Mouse (Mus musculus) right cerebral cortex, postnatal 36 days (tissue): ENCODE measurements at regions not wholly inside any gene's neighbourhood (a gene's known extent, or its start where the extent isn't known, plus 50 kb on each side); places are given as distances from the start of the nearest gene placed in this dataset.

Experiments
- DNase-seq, 2 experiments: peaks; one replicate each; pipeline ENCODE4 v3.0.0; 2022; ENCODE audit warnings: low spot score in 2 of 2, mixed read lengths in 1 of 2

GRCm38 (mm10) chr7:113059967-113060284 lies 106.2 kb downstream of the Rassf10 start:
- no peak for DNase-seq

DNA sequence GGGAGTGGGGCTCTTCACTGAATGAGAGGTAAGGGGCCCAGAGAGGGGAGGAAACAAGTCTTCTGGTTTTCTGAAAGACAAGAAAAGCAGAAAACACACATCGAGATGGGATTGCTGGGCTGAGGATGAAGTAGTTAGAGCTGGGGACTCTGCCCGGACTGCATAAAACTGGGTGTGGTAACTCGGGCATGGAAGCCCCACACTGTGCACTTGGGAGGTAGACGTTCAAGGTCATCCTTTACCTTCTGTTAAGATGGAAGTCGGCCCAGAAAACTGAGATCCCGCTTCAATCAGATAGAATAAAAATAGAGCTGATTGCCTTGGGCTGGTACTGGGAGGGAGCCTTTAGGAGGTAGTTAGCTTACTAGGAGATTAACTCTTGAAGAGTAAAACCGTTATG lies 107.2 kb downstream of the Rassf10 start:
- DNase-seq = no peak

DNA sequence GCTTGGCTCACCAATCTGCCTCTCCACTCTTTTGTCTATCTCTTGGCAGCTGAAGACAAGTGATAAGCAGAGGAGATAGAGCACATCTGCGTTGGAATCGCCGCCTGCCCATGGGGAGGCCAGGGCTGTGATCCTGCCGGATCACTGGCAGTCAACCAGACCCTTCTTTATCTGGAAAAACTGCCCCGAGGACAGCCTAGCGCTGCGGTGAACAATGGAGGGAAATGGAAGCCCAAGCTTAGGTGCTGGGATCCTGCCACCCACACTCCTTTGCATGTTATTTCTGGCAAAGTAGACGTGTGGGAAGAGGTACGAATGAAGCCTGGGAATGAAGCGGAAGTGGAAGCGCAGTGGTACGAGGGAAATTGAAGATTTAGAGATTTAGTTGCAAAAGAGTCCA lies 112.8 kb downstream of the Rassf10 start:
- peak in 1 of 2 experiments; percentile 16 for DNase-seq

DNA sequence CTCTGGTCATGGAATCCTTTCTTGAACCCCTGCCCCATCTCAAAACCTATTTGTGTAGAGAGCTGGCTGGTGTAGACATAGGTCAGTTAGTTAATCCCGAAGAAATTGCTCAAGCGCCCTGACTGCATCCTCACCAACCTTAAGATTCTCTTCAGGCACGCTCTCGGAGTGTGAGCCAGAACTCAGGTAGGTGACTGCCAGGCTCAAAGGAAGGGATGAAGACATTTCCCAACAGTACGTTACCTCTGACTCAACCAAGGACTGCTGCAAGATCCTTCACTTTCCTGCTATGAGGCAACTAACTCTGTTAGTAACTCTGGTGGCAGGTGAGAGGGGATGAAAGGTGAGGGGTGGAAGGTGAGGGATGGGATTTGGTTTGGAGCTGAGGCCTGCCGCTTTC lies 114.5 kb downstream of the Rassf10 start:
- DNase-seq = no peak

DNA sequence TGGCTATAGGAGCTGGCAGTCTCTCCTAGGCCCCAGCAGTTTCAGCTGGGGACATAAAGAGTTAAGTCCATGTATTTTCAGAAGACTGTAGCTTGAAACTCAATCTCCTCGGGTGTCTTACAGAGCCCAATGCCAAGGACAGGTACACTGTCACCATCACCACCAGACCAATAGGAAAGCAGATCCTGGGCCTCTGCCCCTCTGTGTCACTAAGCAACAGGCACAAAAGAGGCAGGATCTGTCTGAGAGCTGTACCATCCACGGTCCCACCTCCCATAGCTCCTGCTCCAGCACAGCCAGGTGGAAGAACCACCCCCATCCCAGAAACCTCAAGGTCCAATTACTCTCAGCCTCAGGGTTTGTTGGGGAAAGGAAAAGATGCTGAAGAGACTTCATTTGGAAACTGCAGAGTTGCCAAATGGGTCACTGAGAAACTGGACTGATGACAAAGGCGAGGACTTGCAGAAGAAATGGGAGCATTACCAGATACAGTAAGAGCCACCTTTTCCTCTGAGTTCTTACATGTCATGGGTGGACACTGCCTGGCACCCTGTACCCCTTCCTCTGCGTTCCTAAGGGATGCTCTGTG lies 115.7 kb downstream of the Rassf10 start:
- DNase-seq = no peak

DNA sequence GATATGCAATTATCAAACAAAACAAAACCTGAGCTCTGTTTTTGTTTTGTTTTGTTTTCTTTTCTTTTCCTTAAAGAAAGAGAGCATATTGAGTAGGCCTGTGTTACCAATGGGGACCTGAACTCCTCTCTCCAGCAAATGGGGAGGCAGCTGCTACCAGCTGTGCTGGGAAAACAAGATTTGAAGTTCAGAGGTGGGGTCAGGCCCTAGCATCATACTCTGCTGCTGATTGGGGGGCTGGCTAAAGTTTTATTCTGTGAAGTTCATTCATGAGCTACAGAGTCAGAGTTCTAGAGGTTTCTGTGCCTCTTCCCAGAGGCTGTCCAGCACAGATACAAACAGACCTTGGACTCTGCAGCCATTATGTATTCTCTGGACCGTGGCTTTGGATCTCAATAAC lies 117.7 kb downstream of the Rassf10 start:
- no peak for DNase-seq

- DNase-seq = no peak
Observed at GRCm38 (mm10) chr7:113073781-113074180, 120.0 kb downstream of the Rassf10 start.

DNA sequence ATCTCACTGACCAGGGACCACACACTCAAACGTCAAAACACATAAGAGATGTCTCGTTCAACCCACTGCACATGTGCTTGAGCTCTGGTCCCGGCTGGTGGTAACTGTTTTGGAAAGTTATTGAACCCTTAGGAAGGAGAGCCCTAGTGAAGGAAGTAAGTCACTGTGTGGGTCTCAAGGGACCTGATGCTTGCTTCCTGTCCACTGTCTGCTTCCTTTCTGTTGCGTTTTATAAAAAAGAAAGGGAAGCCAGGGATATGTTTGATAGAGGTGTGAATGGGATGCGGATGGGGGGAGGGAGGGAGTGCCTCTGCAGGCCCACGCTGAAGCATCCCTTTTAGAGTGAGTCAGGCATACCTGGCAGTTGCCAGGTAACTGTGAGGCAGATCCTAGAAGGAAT lies 121.6 kb downstream of the Rassf10 start:
- no peak for DNase-seq

- no peak for DNase-seq
Observed at GRCm38 (mm10) chr7:113076243-113076642, 122.5 kb downstream of the Rassf10 start.

- DNase-seq = no peak
Observed at GRCm38 (mm10) chr7:113081120-113081519, 126.1 kb upstream of the Arntl start.

GRCm38 (mm10) chr7:113084930-113085625 lies 122.2 kb upstream of the Arntl start:
- DNase-seq = no peak

DNA sequence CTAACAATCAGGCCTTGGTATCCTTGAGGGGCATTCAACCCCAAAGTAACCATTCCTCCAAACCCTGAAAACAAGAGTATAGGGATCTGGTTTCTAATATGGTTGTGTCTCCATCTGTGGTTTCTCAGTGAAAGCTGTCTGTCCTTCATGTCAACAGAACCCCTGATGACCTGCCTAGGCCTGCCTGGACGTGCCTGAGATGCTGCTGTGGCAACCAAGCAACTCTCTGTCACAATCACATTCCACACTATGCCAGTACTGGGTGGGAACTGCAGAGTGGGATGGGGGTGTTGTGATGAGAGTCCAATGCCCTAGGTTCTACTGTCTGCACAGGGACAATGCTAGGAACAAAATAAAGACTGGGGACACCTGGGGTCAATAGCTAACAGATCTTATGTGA lies 121.1 kb upstream of the Arntl start:
- no peak for DNase-seq

DNA sequence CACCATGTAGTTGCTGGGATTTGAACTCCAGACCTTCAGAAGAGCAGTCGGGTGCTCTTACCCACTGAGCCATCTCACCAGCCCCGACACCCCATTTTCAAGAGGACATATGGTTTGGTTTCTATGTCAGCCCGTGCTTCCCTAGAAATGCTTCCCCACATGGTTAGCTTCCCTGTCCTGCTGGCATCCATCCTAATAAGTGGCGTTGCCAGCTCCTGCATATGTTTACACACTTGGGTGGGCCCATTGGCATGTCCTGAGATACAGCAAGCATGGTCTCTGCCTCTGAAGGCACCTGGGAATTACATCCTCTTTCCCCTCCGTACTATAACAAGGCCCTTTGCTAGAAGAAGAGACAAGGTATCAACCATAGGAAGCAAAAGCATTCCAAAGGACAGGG lies 119.6 kb upstream of the Arntl start:
- DNase-seq = no peak

DNA sequence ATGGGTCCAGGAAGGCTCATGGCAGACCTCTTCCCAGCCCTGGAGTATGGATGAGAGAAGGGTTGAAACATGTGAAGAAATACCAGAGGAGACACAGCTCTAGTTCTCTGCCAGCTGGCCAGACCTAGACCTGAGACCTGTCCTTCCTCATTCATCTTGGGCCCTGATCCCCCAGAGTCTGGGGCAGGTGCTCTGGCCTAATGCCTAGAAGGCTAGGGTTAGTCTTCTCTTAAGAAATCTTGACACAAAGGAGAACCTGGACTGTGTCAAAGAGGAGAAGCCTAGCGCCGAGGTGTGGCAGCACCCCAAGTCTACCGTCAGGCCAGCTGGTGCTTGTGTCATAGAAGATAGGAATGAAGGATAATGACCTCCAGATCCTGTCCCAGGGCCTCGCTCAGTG lies 118.2 kb upstream of the Arntl start:
- DNase-seq = no peak

DNA sequence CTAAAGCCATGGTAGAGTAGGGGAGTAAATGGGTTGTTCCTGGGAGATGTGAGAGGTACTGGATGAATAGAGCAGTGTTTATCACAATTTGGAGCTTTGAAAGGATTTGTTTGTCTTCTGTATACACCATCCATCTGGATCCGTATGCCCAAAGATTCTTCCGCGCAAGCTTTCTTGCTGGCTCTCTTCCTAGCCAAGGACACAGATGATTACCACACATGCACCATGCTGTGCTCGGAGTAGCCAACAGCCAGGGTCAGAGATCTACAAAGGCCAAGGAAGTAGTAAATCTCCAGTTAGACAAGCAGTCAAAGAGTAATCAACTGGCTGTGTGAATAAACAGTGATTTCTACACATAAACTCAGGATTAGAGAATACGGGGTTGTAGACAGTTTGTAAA lies 113.3 kb upstream of the Arntl start:
- DNase-seq = no peak

DNA sequence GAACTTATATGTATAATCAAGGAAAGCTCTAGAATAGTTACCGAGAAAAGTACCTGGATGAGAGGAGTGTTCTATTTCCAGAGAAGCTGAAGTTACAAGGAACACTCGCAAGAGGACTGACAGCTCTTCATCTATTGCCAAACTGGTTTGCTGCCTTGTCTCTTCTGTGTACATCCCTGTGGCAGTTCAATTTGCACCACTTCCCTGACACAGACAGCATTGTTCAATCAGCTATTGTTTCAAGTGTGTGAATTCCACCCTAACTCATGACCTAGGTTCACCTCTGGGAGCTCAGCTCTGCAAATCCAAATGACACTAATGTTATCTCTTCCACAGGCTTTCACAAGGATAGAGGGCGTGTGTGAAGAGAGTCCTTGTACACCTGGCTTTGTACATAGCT lies 112.2 kb upstream of the Arntl start:
- DNase-seq = no peak

GRCm38 (mm10) chr7:113104265-113104664 lies 103.0 kb upstream of the Arntl start:
- no peak for DNase-seq

DNA sequence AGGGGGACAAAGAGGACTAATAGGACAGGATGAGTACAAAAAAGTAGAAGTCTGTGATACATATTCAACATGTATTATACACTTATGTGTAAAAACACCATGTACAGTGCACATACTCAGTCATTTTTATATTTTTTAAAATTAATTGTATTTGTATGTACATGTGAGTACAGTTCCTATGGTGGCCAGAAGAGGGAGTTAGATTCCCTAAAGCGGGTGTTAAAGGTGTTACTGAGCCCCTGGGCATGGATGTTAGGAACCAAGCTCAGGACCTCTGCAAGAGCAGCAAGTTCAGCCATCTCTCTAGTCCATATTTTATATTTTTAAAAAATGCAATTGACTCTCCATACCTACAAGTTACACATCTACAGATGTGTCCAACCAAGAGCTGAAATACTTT lies 101.9 kb upstream of the Arntl start:
- no peak for DNase-seq

DNA sequence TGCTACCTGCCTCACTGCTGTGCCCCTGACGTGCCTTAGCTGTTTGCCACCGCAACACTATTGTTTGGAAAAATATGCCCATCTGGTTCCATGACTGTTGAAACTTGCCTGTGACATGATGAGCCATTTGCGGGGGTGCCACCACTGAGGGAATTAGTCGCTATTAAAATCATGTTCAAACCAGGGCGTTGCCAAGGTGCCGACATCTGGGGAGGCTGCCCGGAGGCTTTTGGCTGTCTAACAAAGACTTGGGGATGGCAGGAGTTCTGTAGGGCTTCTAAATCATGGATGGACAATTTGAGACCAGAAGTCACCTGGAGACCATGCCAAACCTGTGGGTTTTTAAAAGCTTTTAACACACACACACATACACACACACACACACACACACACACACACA lies 100.5 kb upstream of the Arntl start:
- no peak for DNase-seq

- DNase-seq = no peak
Observed at GRCm38 (mm10) chr7:113107965-113108364, 99.3 kb upstream of the Arntl start.

- DNase-seq = no peak
Observed at GRCm38 (mm10) chr7:113108442-113109000, 98.7 kb upstream of the Arntl start.

- DNase-seq = no peak
Observed at GRCm38 (mm10) chr7:113109481-113109880, 97.8 kb upstream of the Arntl start.

DNA sequence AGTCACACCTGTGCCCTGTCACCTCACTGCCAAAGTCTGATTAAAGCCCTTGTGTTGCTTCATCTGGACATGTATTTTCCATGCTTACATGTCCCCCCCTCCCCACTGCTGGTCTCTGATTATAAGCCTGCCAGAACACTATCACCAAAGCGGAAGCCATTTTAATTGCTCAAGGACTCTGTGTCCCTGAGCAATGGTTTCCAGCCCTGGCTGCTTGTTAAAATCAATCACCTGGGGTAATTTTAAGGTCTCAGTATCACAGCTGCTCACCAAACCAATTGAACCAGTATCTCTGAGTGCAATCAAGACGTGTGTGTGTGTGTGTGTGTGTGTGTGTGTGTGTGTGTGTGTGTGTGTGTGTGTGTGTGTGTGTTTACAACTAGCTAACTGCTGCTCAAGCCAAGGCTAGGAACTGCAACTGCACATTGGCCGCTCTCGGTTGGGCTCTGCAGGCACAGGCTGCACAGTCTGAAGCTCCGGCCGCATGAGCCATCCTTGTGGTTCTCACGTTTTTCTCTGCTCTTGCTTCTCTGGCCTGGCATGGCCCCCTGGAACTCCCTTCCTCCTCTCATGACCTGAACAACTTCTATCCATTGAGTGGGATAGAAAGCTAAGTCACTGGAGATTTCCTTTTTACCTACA lies 96.3 kb upstream of the Arntl start:
- DNase-seq = no peak
